Mouse (Mus musculus): ENCODE results near the gene Gm4301. TPM values are rescaled to one million over a fixed set of nuclear protein-coding genes. Genes with fewer than 3 reads are reported as not detected.

Gene Gm4301
- polyA plus RNA-seq, 1 experiment from 2014 or later = not detected

Other genes with a start within 250 kb of the Gm4301 start
- not detected in 2 replicates for gene Gm4302, start 5.2 kb downstream of the Gm4301 start, polyA plus RNA-seq (2015; fragmentation: Nextera tagmentation; extraction: Ambion mirVana)
- not detected in 2 replicates for gene Gm4303, start 10.3 kb downstream of the Gm4301 start, polyA plus RNA-seq (2015; fragmentation: Nextera tagmentation; extraction: Ambion mirVana)
- gene Gm4305, start 15.4 kb downstream of the Gm4301 start, polyA plus RNA-seq (2015; fragmentation: Nextera tagmentation; extraction: Ambion mirVana) = not detected in 2 replicates
- not detected in 2 replicates for gene Gm4307, start 25.7 kb downstream of the Gm4301 start, polyA plus RNA-seq (2015; fragmentation: Nextera tagmentation; extraction: Ambion mirVana)
- gene Gm4312, start 46.9 kb downstream of the Gm4301 start, polyA plus RNA-seq (2015; fragmentation: Nextera tagmentation; extraction: Ambion mirVana) = not detected in 2 replicates
- 7.6 TPM in 2 replicates for gene Tmtc3, start 151.7 kb downstream of the Gm4301 start, polyA plus RNA-seq (2015; fragmentation: Nextera tagmentation; extraction: Ambion mirVana)
- gene Cep290, start 151.9 kb downstream of the Gm4301 start, polyA plus RNA-seq (2015; fragmentation: Nextera tagmentation; extraction: Ambion mirVana) = 2.0 and 2.1 TPM in 2 replicates

All from stomach, postnatal 0 days (tissue).